Mouse (Mus musculus) limb, embryonic 12.5 days (tissue): ENCODE data around the gene Spen. TPM values are rescaled to one million over a fixed set of nuclear protein-coding genes. Genes with fewer than 3 reads are reported as not detected.

ENCODE experiments used
- ATAC-seq: fragments of 200-750 bp; cut with Nextera tagmentation; 2 replicates; pipeline ENCODE4 v1.8.0; 2017; ENCODE audit warnings: low read depth, moderate TSS enrichment; ENCODE audit not compliant: insufficient number of reproducible peaks, insufficient read depth, low FRiP score, low TSS enrichment
- H3K27ac ChIP-seq: fragments of 300-500 bp; sonication (generic); 2 replicates; pipeline ENCODE4 v1.5.1; 2016; ENCODE audit warnings: mild to moderate bottlenecking, moderate library complexity
- H3K27me3 ChIP-seq: fragments of 300-500 bp; sonication (generic); 2 replicates; pipeline ENCODE4 v1.6.1; 2016; ENCODE audit warnings: mild to moderate bottlenecking, moderate library complexity
- H3K36me3 ChIP-seq: fragments of 300-500 bp; sonication (generic); 2 replicates; pipeline ENCODE4 v1.6.1; 2016; ENCODE audit warnings: mild to moderate bottlenecking, moderate library complexity
- H3K4me1 ChIP-seq: fragments of 300-500 bp; sonication (generic); replicated peaks from 2 replicates; pipeline ENCODE4 v1.6.1; 2016
- H3K4me2 ChIP-seq: fragments of 300-500 bp; sonication (generic); 2 replicates; pipeline ENCODE4 v1.6.1; 2016; ENCODE audit warnings: mild to moderate bottlenecking, moderate library complexity
- H3K4me3 ChIP-seq: fragments of 300-500 bp; sonication (generic); replicated peaks from 2 replicates; pipeline ENCODE4 v1.5.1; 2016; ENCODE audit warnings: mild to moderate bottlenecking
- H3K9ac ChIP-seq: fragments of 300-500 bp; sonication (generic); replicated peaks from 2 replicates; pipeline ENCODE4 v1.6.1; 2016; ENCODE audit warnings: mild to moderate bottlenecking, moderate library complexity
- H3K9me3 ChIP-seq: fragments of 300-500 bp; sonication (generic); 2 replicates; pipeline ENCODE4 v1.6.1; 2016; ENCODE audit warnings: mild to moderate bottlenecking, moderate library complexity
- WGBS: fragments of 180-500 bp; shearing (Covaris S2); methylation state at CpG from one replicate; pipeline ENCODE4 v1.1.7; 2016; 5-methylcytosine and 5-hydroxymethylcytosine counted together
- polyA plus RNA-seq: library from polyadenylated mRNA; unstranded; fragments of >200 nt; fragmentation: Nextera tagmentation; extraction: Ambion mirVana; gene quantifications from 2 replicates; pipeline ENCODE4 v1.2.1, GENCODE M21; 2016

The Spen gene
- polyA plus RNA-seq, 1 experiment from 2014 or later = 14.1 TPM

- Histone ChIP-seq H3K36me3 (peaks cover 34% of the 10 kb centered on the region), H3K27me3 (no peaks in the 10 kb centered on the region), H3K4me2 (peak within 1 kb of the TSS; percentile 90), H3K27ac (peak within 1 kb of the TSS; percentile 84), H3K9me3 (no peaks in the 10 kb centered on the region), H3K9ac (peak within 1 kb of the TSS; percentile 95), H3K4me1 (peaks cover 17% of the 10 kb centered on the region), H3K4me3 (peak within 1 kb of the TSS; percentile 100)
- peak; percentile 84 for ATAC-seq
- WGBS = under 1% methylated on average over 79 of the region's 102 CpGs
Observed at GRCm38 (mm10) chr4:141444451-141445327, 93.7 kb downstream of the Spen start, which contains the start of gene Zbtb17. Zbtb17 (plus strand) TSS chr4:141444654.

GRCm38 (mm10) chr4:141443641-141444429, 94.6 kb downstream of the Spen start:
- peaks cover 27% of the 10 kb centered on the region for H3K36me3 ChIP-seq
- peaks cover 17% of the 10 kb centered on the region for H3K4me1 ChIP-seq
- peak overlapping the region; percentile 100 for H3K4me3 ChIP-seq
- peak overlapping the region; percentile 90 for H3K4me2 ChIP-seq
- ATAC-seq = no peak
- no peak overlapping the region for H3K27ac ChIP-seq
- no peaks in the 10 kb centered on the region for H3K27me3 ChIP-seq
- 53% methylated on average over 11 of the region's 11 CpGs for WGBS
- H3K9me3 ChIP-seq = no peaks in the 10 kb centered on the region
- peak overlapping the region; percentile 95 for H3K9ac ChIP-seq

GRCm38 (mm10) chr4:141440877-141441276, 97.5 kb downstream of the Spen start:
- no peaks in the 10 kb centered on the region for H3K27me3 ChIP-seq
- H3K4me1 ChIP-seq = peaks cover 13% of the 10 kb centered on the region
- H3K4me3 ChIP-seq = no peak overlapping the region
- H3K9ac ChIP-seq = no peak overlapping the region
- no peaks in the 10 kb centered on the region for H3K36me3 ChIP-seq
- no peak overlapping the region for H3K27ac ChIP-seq
- no peak overlapping the region for H3K4me2 ChIP-seq
- no peaks in the 10 kb centered on the region for H3K9me3 ChIP-seq
- ATAC-seq = no peak

GRCm38 (mm10) chr4:141439083-141439803, 99.2 kb downstream of the Spen start:
- Histone ChIP-seq H3K9me3 (no peaks in the 10 kb centered on the region), H3K4me1 (peaks cover 4% of the 10 kb centered on the region; the same call in 1 of the 2 replicates), H3K27me3 (no peaks in the 10 kb centered on the region), H3K4me3 (no peak overlapping the region), H3K4me2 (no peak overlapping the region), H3K27ac (no peak overlapping the region), H3K9ac (no peak overlapping the region), H3K36me3 (no peaks in the 10 kb centered on the region)
- 84% methylated on average over 12 of the region's 12 CpGs for WGBS
- no peak for ATAC-seq

GRCm38 (mm10) chr4:141435974-141436373, 102.4 kb downstream of the Spen start, which contains the start of gene Srarp:
Srarp (minus strand) TSS chr4:141436105.
- no peak within 1 kb of the TSS for H3K9ac ChIP-seq
- 63% methylated on average over 1 of the region's 1 CpGs for WGBS
- H3K36me3 ChIP-seq = no peaks in the 10 kb centered on the region
- no peak within 1 kb of the TSS for H3K4me2 ChIP-seq
- H3K4me1 ChIP-seq = no peaks in the 10 kb centered on the region
- ATAC-seq = no peak
- H3K9me3 ChIP-seq = no peaks in the 10 kb centered on the region
- no peak within 1 kb of the TSS for H3K4me3 ChIP-seq
- no peaks in the 10 kb centered on the region for H3K27me3 ChIP-seq
- no peak within 1 kb of the TSS for H3K27ac ChIP-seq

- H3K27ac ChIP-seq = no peak overlapping the region
- 81% methylated on average over 18 of the region's 18 CpGs for WGBS
- no peaks in the 10 kb centered on the region for H3K36me3 ChIP-seq
- no peak overlapping the region for H3K4me2 ChIP-seq
- no peak overlapping the region for H3K9ac ChIP-seq
- H3K9me3 ChIP-seq = no peaks in the 10 kb centered on the region
- no peaks in the 10 kb centered on the region for H3K27me3 ChIP-seq
- no peak for ATAC-seq
- H3K4me1 ChIP-seq = no peaks in the 10 kb centered on the region
- no peak overlapping the region for H3K4me3 ChIP-seq
Observed at GRCm38 (mm10) chr4:141433191-141433590, 105.2 kb downstream of the Spen start.

GRCm38 (mm10) chr4:141432666-141433065, 105.7 kb downstream of the Spen start:
- Histone ChIP-seq H3K27ac (no peak overlapping the region), H3K9me3 (no peaks in the 10 kb centered on the region), H3K4me1 (no peaks in the 10 kb centered on the region), H3K27me3 (no peaks in the 10 kb centered on the region; the same call in 1 of the 2 replicates), H3K9ac (no peak overlapping the region), H3K36me3 (no peaks in the 10 kb centered on the region), H3K4me3 (no peak overlapping the region), H3K4me2 (no peak overlapping the region)
- no peak for ATAC-seq
- WGBS = 68% methylated on average over 14 of the region's 14 CpGs

- no peak overlapping the region for H3K4me2 ChIP-seq
- 42% methylated on average over 9 of the region's 9 CpGs for WGBS
- no peaks in the 10 kb centered on the region for H3K36me3 ChIP-seq
- H3K4me3 ChIP-seq = no peak overlapping the region
- H3K9me3 ChIP-seq = no peaks in the 10 kb centered on the region
- H3K9ac ChIP-seq = no peak overlapping the region
- peaks cover 14% of the 10 kb centered on the region for H3K27me3 ChIP-seq
- H3K4me1 ChIP-seq = peaks cover 4% of the 10 kb centered on the region; the same call in 1 of the 2 replicates
- ATAC-seq = no peak
- H3K27ac ChIP-seq = no peak overlapping the region
Observed at GRCm38 (mm10) chr4:141430997-141431396, 107.4 kb downstream of the Spen start.

- H3K4me3 ChIP-seq = no peak overlapping the region
- peaks cover 14% of the 10 kb centered on the region for H3K4me1 ChIP-seq
- H3K27ac ChIP-seq = no peak overlapping the region
- ATAC-seq = no peak
- H3K9me3 ChIP-seq = no peaks in the 10 kb centered on the region
- no peaks in the 10 kb centered on the region for H3K36me3 ChIP-seq
- H3K9ac ChIP-seq = no peak overlapping the region
- WGBS = 51% methylated on average over 9 of the region's 9 CpGs
- H3K4me2 ChIP-seq = no peak overlapping the region
- peaks cover 26% of the 10 kb centered on the region for H3K27me3 ChIP-seq
Observed at GRCm38 (mm10) chr4:141429847-141430246, 108.5 kb downstream of the Spen start.

- Histone ChIP-seq H3K9me3 (no peaks in the 10 kb centered on the region), H3K4me3 (no peak overlapping the region), H3K9ac (no peak overlapping the region), H3K36me3 (no peaks in the 10 kb centered on the region), H3K4me2 (no peak overlapping the region), H3K27ac (no peak overlapping the region), H3K27me3 (peaks cover 30% of the 10 kb centered on the region), H3K4me1 (peaks cover 15% of the 10 kb centered on the region)
- WGBS = 79% methylated on average over 6 of the region's 6 CpGs
- ATAC-seq = no peak
Observed at GRCm38 (mm10) chr4:141429381-141429780, 109.0 kb downstream of the Spen start.

GRCm38 (mm10) chr4:141427921-141428320, 110.5 kb downstream of the Spen start:
- 87% methylated on average over 13 of the region's 13 CpGs for WGBS
- H3K4me1 ChIP-seq = peaks cover 15% of the 10 kb centered on the region
- H3K9me3 ChIP-seq = no peaks in the 10 kb centered on the region
- no peak for ATAC-seq
- no peak overlapping the region for H3K27ac ChIP-seq
- H3K27me3 ChIP-seq = peaks cover 40% of the 10 kb centered on the region
- no peak overlapping the region for H3K4me2 ChIP-seq
- H3K4me3 ChIP-seq = no peak overlapping the region
- H3K9ac ChIP-seq = no peak overlapping the region
- no peaks in the 10 kb centered on the region for H3K36me3 ChIP-seq
